Mouse (Mus musculus): Measurements from ENCODE around the gene Acsm5. TPM values are rescaled to one million over a fixed set of nuclear protein-coding genes. Genes with fewer than 3 reads are reported as not detected.

Acsm5 gene
- polyA plus RNA-seq (2015; fragmentation: Nextera tagmentation; extraction: Ambion mirVana), result not detected in 2 replicates

DNA sequence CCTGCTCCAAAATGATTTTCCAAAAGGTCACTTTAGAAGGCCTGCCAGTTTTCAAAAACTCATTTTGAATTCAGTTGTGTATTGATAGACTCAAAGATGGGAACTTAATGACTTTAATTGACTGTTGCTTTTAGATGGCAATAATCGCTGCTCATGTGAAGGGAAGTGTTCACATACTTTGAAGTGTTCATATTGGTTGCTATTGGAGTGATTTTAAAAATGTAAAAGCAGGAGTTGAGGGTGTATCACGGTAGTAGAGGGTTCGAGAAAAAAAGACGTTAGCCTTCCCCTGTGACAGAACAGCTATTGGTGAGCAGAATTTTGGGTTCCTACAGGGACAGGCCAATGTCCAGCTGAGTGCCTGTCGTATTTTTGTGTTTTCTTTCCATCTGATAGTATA is at the start of gene Acsm5:
Gene Acsm5, plus strand, starts transcription at position 301 of the 400 bp plus-strand sequence.
- Histone ChIP-seq H3K4me3 (no peak within 1 kb of the TSS), H3K9ac (no peak within 1 kb of the TSS), H3K27me3 (replicated peaks) (peaks cover 16% of the 10 kb centered on the region), H3K27ac (replicated peaks) (no peak within 1 kb of the TSS), H3K36me3 (no peaks in the 10 kb centered on the region), H3K4me1 (no peaks in the 10 kb centered on the region), H3K4me2 (no peak within 1 kb of the TSS), H3K9me3 (no peaks in the 10 kb centered on the region)
- 62% methylated on average over 5 of the region's 5 CpGs for WGBS
- ATAC-seq (ENCODE audit: extremely low read depth, insufficient number of reproducible peaks, low FRiP score, low TSS enrichment), result no peak

DNA sequence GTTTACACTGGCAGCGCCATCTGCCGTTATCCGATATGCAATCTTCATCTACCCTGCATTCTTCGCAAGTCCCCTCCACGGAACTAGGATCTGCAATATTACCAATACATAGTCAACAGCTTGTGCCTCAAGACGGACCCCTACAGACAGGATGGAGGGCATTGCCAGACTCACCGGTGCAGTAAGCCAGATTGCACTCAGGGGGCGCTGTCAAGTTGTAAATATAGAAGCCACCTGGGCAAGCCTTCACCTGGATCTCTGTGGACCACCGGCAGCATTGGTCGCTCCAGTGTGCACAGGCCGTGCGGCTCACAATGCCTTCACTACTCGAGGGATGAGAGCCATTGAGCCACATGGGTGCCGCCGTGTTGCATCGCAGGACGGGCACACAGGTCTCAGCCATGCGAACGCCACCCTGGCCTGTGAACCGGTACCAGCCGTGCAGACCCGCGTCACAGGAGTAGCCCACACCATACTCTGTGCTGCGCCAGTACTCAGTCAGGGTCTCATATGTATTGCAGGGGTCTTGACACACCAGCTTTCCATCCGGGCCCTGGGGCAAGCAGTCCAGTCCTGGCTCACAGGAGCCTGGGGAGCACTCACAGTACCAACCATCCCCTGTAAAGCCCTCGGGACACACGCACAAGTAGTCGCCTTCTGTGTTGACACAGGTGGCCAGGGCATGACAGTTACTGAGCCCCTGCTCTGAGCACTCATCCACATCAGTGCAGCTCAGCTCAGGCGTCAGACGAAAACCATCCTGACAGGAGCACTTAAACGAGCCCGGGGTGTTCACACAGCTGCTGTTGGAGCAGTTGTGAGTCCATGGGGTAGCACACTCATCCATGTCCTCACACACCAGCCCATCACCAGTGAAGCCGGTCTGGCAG is 42.5 kb upstream of the Acsm5 start:
- ATAC-seq (ENCODE audit: extremely low read depth, insufficient number of reproducible peaks, low FRiP score, low TSS enrichment), result no peak
- no peak overlapping the region for H3K27ac ChIP-seq (replicated peaks)
- no peaks in the 10 kb centered on the region for H3K9me3 ChIP-seq
- 58% methylated on average over 33 of the region's 33 CpGs for WGBS
- H3K4me3 ChIP-seq, result no peak overlapping the region
- no peaks in the 10 kb centered on the region for H3K27me3 ChIP-seq (replicated peaks)
- no peak overlapping the region for H3K9ac ChIP-seq
- no peaks in the 10 kb centered on the region for H3K4me1 ChIP-seq
- no peaks in the 10 kb centered on the region for H3K36me3 ChIP-seq
- no peak overlapping the region for H3K4me2 ChIP-seq

DNA sequence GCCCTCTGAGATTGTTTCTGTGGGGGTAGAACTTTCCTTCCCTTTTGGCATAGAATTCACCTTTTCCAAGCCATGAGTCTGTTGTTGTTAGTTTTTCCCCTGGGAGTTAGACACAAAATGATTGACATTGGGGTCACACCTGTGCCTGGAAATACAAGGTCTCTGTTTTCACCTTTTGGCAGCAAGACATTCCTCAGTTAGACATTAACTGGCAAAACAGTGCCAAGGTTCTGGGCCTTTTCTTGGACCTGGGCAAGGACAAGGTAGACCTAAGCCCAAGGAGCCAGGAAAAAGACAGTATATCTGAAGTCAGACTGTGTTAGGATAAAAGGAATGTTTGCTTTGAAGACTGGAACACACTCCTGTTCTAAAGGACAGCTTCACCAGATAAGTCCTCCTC is 40.0 kb upstream of the Acsm5 start, which contains the start of gene Umod:
Gene Umod, minus strand, starts transcription at position 27 of the 400 bp plus-strand sequence.
- Histone ChIP-seq H3K4me3 (no peak within 1 kb of the TSS), H3K27ac (replicated peaks) (no peak within 1 kb of the TSS), H3K4me1 (no peaks in the 10 kb centered on the region), H3K4me2 (no peak within 1 kb of the TSS), H3K36me3 (no peaks in the 10 kb centered on the region), H3K9me3 (no peaks in the 10 kb centered on the region), H3K9ac (no peak within 1 kb of the TSS), H3K27me3 (replicated peaks) (no peaks in the 10 kb centered on the region)
- no peak for ATAC-seq (ENCODE audit: extremely low read depth, insufficient number of reproducible peaks, low FRiP score, low TSS enrichment)

GRCm38 (mm10) chr7:119484154-119484553 is 35.1 kb upstream of the Acsm5 start:
- H3K9ac ChIP-seq, result no peak overlapping the region
- no peak overlapping the region for H3K27ac ChIP-seq (replicated peaks)
- H3K4me3 ChIP-seq, result no peak overlapping the region
- ATAC-seq (ENCODE audit: extremely low read depth, insufficient number of reproducible peaks, low FRiP score, low TSS enrichment), result no peak
- 70% methylated on average over 4 of the region's 4 CpGs for WGBS
- H3K36me3 ChIP-seq, result no peaks in the 10 kb centered on the region
- H3K4me1 ChIP-seq, result no peaks in the 10 kb centered on the region
- H3K27me3 ChIP-seq (replicated peaks), result no peaks in the 10 kb centered on the region
- no peak overlapping the region for H3K4me2 ChIP-seq
- H3K9me3 ChIP-seq, result no peaks in the 10 kb centered on the region

- Histone ChIP-seq H3K27ac (replicated peaks) (no peak overlapping the region), H3K36me3 (no peaks in the 10 kb centered on the region), H3K4me1 (no peaks in the 10 kb centered on the region), H3K27me3 (replicated peaks) (no peaks in the 10 kb centered on the region), H3K9ac (no peak overlapping the region), H3K9me3 (no peaks in the 10 kb centered on the region), H3K4me3 (no peak overlapping the region), H3K4me2 (no peak overlapping the region)
- ATAC-seq (ENCODE audit: extremely low read depth, insufficient number of reproducible peaks, low FRiP score, low TSS enrichment), result no peak
- WGBS, result 83% methylated on average over 5 of the region's 5 CpGs
Observed at GRCm38 (mm10) chr7:119486683-119487082, 32.6 kb upstream of the Acsm5 start.

GRCm38 (mm10) chr7:119490041-119490780 is 29.1 kb upstream of the Acsm5 start:
- no peaks in the 10 kb centered on the region for H3K9me3 ChIP-seq
- no peak overlapping the region for H3K9ac ChIP-seq
- no peak overlapping the region for H3K27ac ChIP-seq (replicated peaks)
- no peak overlapping the region for H3K4me2 ChIP-seq
- ATAC-seq (ENCODE audit: extremely low read depth, insufficient number of reproducible peaks, low FRiP score, low TSS enrichment), result no peak
- H3K4me3 ChIP-seq, result no peak overlapping the region
- H3K36me3 ChIP-seq, result no peaks in the 10 kb centered on the region
- H3K4me1 ChIP-seq, result no peaks in the 10 kb centered on the region
- 59% methylated on average over 4 of the region's 4 CpGs for WGBS
- H3K27me3 ChIP-seq (replicated peaks), result no peaks in the 10 kb centered on the region

DNA sequence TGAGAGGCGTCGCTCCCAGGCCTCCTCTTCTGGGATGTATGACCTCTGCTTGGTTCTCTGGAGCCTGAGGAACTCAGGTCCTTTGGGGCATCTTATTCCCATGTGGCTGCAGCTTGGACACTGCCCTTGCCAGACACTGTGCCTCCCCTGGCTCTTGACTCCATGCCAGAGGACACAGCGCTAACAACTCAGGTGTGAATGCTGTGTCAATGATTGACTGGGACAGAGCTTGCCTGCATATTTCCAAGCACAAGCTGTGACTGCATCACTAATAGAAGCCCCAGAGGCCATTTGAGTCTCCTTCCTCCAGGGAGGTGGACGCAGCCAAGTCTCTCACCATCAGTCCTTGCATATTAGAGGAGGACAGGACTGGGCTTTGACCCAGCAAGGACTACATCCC is 8.1 kb upstream of the Acsm5 start:
- ATAC-seq (ENCODE audit: extremely low read depth, insufficient number of reproducible peaks, low FRiP score, low TSS enrichment), result no peak
- no peaks in the 10 kb centered on the region for H3K4me1 ChIP-seq
- no peak overlapping the region for H3K9ac ChIP-seq
- H3K4me3 ChIP-seq, result no peak overlapping the region
- no peaks in the 10 kb centered on the region for H3K9me3 ChIP-seq
- no peak overlapping the region for H3K27ac ChIP-seq (replicated peaks)
- H3K27me3 ChIP-seq (replicated peaks), result peaks cover 15% of the 10 kb centered on the region
- no peak overlapping the region for H3K4me2 ChIP-seq
- 81% methylated on average over 4 of the region's 4 CpGs for WGBS
- H3K36me3 ChIP-seq, result no peaks in the 10 kb centered on the region

DNA sequence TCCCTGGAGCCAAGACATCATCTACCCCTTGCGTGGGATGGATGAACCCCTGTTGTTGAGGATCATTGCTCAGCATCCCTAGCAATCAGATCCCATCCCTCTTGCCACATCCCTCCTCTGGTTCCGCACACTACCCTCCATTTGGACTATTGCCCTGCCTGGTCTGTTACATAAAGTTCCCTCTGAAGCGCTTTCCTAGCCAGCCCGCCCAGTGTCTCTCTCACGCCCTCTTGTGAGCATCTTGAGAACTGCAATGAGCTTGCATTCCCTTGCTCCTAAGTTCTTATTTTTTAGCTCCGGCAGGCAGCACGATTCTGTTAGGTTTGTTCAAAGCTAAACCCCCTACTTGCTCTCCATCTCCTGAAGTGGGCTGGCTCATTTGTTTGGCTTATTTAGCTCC is 6.2 kb upstream of the Acsm5 start:
- Histone ChIP-seq H3K4me3 (no peak overlapping the region), H3K9ac (no peak overlapping the region), H3K36me3 (no peaks in the 10 kb centered on the region), H3K9me3 (no peaks in the 10 kb centered on the region), H3K27ac (replicated peaks) (no peak overlapping the region), H3K4me1 (no peaks in the 10 kb centered on the region), H3K4me2 (no peak overlapping the region), H3K27me3 (replicated peaks) (peaks cover 15% of the 10 kb centered on the region)
- 32% methylated on average over 7 of the region's 7 CpGs for WGBS
- no peak for ATAC-seq (ENCODE audit: extremely low read depth, insufficient number of reproducible peaks, low FRiP score, low TSS enrichment)

DNA sequence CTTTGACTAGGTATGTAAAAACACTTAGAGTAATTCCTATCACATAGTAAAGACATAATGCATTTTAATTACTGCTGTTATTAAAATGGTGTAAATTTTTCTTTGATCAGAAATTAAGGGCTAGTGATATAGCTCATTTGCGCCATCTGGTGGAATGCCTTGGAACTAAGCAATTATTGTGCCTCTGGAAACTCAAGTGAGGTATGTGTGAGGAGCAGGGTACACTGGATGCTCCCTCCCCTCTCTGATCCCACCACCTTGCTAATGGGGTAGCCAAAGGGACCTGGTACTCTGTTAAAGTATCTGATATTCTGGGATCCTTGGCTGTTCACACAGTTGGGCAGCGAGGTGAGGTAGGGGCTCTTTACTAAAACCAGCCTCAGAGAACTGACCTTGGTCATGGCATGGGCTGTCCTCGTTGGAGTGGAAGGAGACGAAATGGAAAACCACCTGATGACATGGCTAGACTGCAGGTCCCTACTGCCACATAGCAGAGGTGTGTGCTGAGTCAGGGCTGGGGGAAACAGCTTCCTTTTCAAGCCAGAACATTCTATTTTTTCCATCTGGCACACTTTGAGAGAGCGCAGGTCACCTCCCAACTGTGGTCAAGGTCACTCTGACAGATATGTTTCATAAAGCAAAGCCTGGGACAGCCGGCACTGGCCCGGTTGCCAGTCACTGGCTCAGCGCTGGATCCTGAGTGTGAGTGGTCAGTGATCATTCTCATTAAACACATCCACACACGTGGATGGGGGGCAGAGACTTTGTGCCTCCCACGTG is 3.6 kb upstream of the Acsm5 start:
- Histone ChIP-seq H3K4me3 (no peak overlapping the region), H3K36me3 (no peaks in the 10 kb centered on the region), H3K9ac (no peak overlapping the region), H3K9me3 (no peaks in the 10 kb centered on the region), H3K27me3 (replicated peaks) (peaks cover 22% of the 10 kb centered on the region), H3K4me1 (no peaks in the 10 kb centered on the region), H3K27ac (replicated peaks) (no peak overlapping the region), H3K4me2 (no peak overlapping the region)
- 60% methylated on average over 10 of the region's 10 CpGs for WGBS
- ATAC-seq (ENCODE audit: extremely low read depth, insufficient number of reproducible peaks, low FRiP score, low TSS enrichment), result no peak

GRCm38 (mm10) chr7:119516272-119516558 is 3.0 kb upstream of the Acsm5 start:
- no peak for ATAC-seq (ENCODE audit: extremely low read depth, insufficient number of reproducible peaks, low FRiP score, low TSS enrichment)
- H3K27ac ChIP-seq (replicated peaks), result no peak overlapping the region
- H3K4me1 ChIP-seq, result no peaks in the 10 kb centered on the region
- no peaks in the 10 kb centered on the region for H3K36me3 ChIP-seq
- H3K9me3 ChIP-seq, result no peaks in the 10 kb centered on the region
- H3K4me2 ChIP-seq, result no peak overlapping the region
- 72% methylated on average over 7 of the region's 7 CpGs for WGBS
- H3K9ac ChIP-seq, result no peak overlapping the region
- no peak overlapping the region for H3K4me3 ChIP-seq
- H3K27me3 ChIP-seq (replicated peaks), result peaks cover 22% of the 10 kb centered on the region

GRCm38 (mm10) chr7:119519654-119520053 is 391 bp downstream of the Acsm5 start:
- no peaks in the 10 kb centered on the region for H3K9me3 ChIP-seq
- H3K9ac ChIP-seq, result no peak overlapping the region
- H3K4me1 ChIP-seq, result no peaks in the 10 kb centered on the region
- H3K27me3 ChIP-seq (replicated peaks), result peaks cover 11% of the 10 kb centered on the region; the same call in 1 of the 2 replicates
- no peaks in the 10 kb centered on the region for H3K36me3 ChIP-seq
- ATAC-seq (ENCODE audit: extremely low read depth, insufficient number of reproducible peaks, low FRiP score, low TSS enrichment), result no peak; the same call in 1 of the 2 replicates
- no peak overlapping the region for H3K4me2 ChIP-seq
- no peak overlapping the region for H3K27ac ChIP-seq (replicated peaks)
- no peak overlapping the region for H3K4me3 ChIP-seq
- 38% methylated on average over 5 of the region's 5 CpGs for WGBS

Measured in heart, embryonic 13.5 days (tissue).